Mouse (Mus musculus): ENCODE data around the gene Pym1. TPM values are rescaled to one million over a fixed set of nuclear protein-coding genes. Genes with fewer than 3 reads are reported as not detected.
"Not testable (repeated sequence)": the region's sequence is repeated elsewhere in the genome, so short reads cannot be mapped to it uniquely, and the experiment has no call there.

Pym1 gene
- polyA plus RNA-seq, 1 experiment from 2014 or later, result 52.4 TPM

DNA sequence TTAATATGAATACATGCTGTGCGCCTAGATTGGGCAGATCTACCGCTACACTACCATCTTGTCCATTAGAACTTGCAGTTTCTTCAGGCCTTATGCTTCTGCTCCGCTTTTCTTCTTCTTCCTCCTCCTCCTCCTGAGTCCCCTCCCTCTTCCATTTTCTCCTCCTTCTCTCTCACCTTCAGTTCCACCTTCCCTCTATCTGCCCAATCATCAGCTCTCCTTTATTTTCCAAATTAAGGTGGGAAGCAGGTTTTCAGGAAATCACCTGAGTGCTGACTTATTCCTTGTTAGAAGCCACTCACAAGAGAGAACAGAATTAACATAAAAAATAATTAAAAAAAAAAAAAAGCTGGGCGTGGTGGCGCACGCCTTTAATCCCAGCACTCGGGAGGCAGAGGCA lies 36.4 kb upstream of the Pym1 start:
- not testable (repeated sequence) for H3K9ac ChIP-seq (ENCODE audit: low read length); H3K9me3 ChIP-seq (ENCODE audit: control insufficient read depth, low read length); DNase-seq (ENCODE audit: low spot score); H3K27me3 ChIP-seq (ENCODE audit: control insufficient read depth, insufficient read depth, low read length); H3K36me3 ChIP-seq (ENCODE audit: control insufficient read depth, insufficient read depth, low read length); H3K4me1 ChIP-seq (ENCODE audit: control insufficient read depth, insufficient read depth, low read length); H3K4me3 ChIP-seq (ENCODE audit: low read depth, low read length); H3K4me2 ChIP-seq (ENCODE audit: low read depth, severe bottlenecking); H3K27ac ChIP-seq (replicated peaks; ENCODE audit: low read depth, low read length); ATAC-seq (ENCODE audit: insufficient number of reproducible peaks, low FRiP score, low TSS enrichment, low read depth)
- WGBS, result 96% methylated on average over 7 of the region's 7 CpGs

GRCm38 (mm10) chr10:128715559-128716537 lies 31.8 kb upstream of the Pym1 start:
- Histone ChIP-seq H3K9me3 (ENCODE audit: control insufficient read depth, low read length) (no peaks in the 10 kb centered on the region), H3K4me2 (ENCODE audit: low read depth, severe bottlenecking) (no peak overlapping the region), H3K27ac (replicated peaks; ENCODE audit: low read depth, low read length) (no peak overlapping the region), H3K4me1 (ENCODE audit: control insufficient read depth, insufficient read depth, low read length) (no peaks in the 10 kb centered on the region), H3K4me3 (ENCODE audit: low read depth, low read length) (no peak overlapping the region), H3K36me3 (ENCODE audit: control insufficient read depth, insufficient read depth, low read length) (no peaks in the 10 kb centered on the region), H3K27me3 (ENCODE audit: control insufficient read depth, insufficient read depth, low read length) (no peaks in the 10 kb centered on the region), H3K9ac (ENCODE audit: low read length) (no peak overlapping the region)
- ATAC-seq (ENCODE audit: insufficient number of reproducible peaks, low FRiP score, low TSS enrichment, low read depth) (no peak), DNase-seq (ENCODE audit: low spot score) (no peak)
- 88% methylated on average over 19 of the region's 19 CpGs for WGBS

DNA sequence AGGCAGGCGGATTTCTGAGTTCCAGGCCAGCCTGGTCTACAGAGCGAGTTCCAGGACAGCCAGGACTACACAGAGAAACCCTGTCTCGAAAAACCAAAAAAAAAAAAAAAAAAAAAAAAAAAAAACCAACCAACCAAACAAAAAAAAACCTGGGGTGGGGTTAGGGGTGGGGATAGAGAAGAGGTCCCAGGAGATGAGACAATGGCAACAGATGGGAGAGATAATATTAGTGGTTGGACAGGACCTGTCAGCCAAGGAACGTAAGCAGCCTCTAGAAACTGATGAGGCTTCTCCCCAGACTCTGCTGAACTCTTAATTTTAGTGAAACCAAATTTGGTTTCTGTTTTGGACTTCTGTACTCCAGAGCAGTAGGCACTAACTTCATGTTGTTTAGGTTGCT lies 22.2 kb upstream of the Pym1 start:
- not testable (repeated sequence) for H3K9me3 ChIP-seq (ENCODE audit: control insufficient read depth, low read length); H3K27me3 ChIP-seq (ENCODE audit: control insufficient read depth, insufficient read depth, low read length); H3K9ac ChIP-seq (ENCODE audit: low read length); ATAC-seq (ENCODE audit: insufficient number of reproducible peaks, low FRiP score, low TSS enrichment, low read depth); H3K36me3 ChIP-seq (ENCODE audit: control insufficient read depth, insufficient read depth, low read length); H3K4me2 ChIP-seq (ENCODE audit: low read depth, severe bottlenecking); DNase-seq (ENCODE audit: low spot score); H3K27ac ChIP-seq (replicated peaks; ENCODE audit: low read depth, low read length); H3K4me1 ChIP-seq (ENCODE audit: control insufficient read depth, insufficient read depth, low read length); H3K4me3 ChIP-seq (ENCODE audit: low read depth, low read length)
- WGBS, result 80% methylated on average over 3 of the region's 4 CpGs

DNA sequence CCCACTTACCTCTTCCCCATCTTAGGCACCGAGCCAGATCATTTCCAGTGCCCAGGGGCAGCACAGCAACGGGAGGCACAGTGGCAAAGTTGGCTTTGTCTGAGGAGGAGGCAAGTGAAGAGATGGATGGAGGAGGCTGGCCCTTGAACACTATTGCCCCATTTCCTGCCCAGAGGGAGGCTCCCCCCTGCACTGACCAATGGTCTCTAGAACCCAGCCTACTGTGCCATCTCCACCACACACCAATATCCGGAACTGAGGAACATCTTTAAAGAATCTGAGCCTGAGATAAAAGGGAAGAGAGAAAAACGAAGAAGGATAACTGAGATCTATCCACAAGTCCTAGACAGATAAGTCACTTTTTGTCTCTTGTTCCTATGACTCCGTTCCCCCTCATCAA lies 19.6 kb upstream of the Pym1 start:
- Histone ChIP-seq H3K4me2 (ENCODE audit: low read depth, severe bottlenecking) (no peak overlapping the region), H3K36me3 (ENCODE audit: control insufficient read depth, insufficient read depth, low read length) (no peaks in the 10 kb centered on the region), H3K27me3 (ENCODE audit: control insufficient read depth, insufficient read depth, low read length) (no peaks in the 10 kb centered on the region), H3K9me3 (ENCODE audit: control insufficient read depth, low read length) (no peaks in the 10 kb centered on the region), H3K4me3 (ENCODE audit: low read depth, low read length) (no peak overlapping the region), H3K4me1 (ENCODE audit: control insufficient read depth, insufficient read depth, low read length) (no peaks in the 10 kb centered on the region), H3K9ac (ENCODE audit: low read length) (no peak overlapping the region), H3K27ac (replicated peaks; ENCODE audit: low read depth, low read length) (no peak overlapping the region)
- no peak for DNase-seq (ENCODE audit: low spot score)
- ATAC-seq (ENCODE audit: insufficient number of reproducible peaks, low FRiP score, low TSS enrichment, low read depth), result no peak
- 90% methylated on average over 5 of the region's 5 CpGs for WGBS

DNA sequence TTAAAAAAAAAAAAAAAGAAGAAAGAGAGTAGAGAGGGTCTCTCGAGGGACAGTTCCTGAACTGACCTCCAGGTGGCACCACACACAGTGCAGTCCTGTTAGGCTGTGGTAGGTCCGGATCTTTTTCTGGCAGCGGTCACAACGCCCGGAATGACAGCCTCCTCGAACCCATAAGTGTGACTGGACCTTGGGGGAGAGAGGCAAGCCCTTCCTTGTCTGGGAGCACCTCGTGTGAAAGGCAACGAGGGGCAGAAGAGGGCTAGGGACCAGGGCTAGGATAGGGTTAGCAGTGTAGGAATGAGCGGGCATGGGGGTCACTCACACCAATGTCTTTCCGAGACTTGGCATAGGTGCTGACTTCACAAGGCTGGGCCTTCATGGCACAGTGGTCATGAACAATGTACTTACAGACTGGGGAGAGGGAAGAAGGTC lies 16.7 kb upstream of the Pym1 start:
- H3K27me3 ChIP-seq (ENCODE audit: control insufficient read depth, insufficient read depth, low read length), result no peaks in the 10 kb centered on the region
- no peak overlapping the region for H3K4me2 ChIP-seq (ENCODE audit: low read depth, severe bottlenecking)
- no peaks in the 10 kb centered on the region for H3K36me3 ChIP-seq (ENCODE audit: control insufficient read depth, insufficient read depth, low read length)
- ATAC-seq (ENCODE audit: insufficient number of reproducible peaks, low FRiP score, low TSS enrichment, low read depth) (peak; percentile 31; the same call in 1 of the 2 replicates), DNase-seq (ENCODE audit: low spot score) (peak; percentile 85)
- H3K4me1 ChIP-seq (ENCODE audit: control insufficient read depth, insufficient read depth, low read length), result no peaks in the 10 kb centered on the region
- no peaks in the 10 kb centered on the region for H3K9me3 ChIP-seq (ENCODE audit: control insufficient read depth, low read length)
- H3K27ac ChIP-seq (replicated peaks; ENCODE audit: low read depth, low read length), result no peak overlapping the region
- 24% methylated on average over 10 of the region's 10 CpGs for WGBS
- H3K9ac ChIP-seq (ENCODE audit: low read length), result no peak overlapping the region
- no peak overlapping the region for H3K4me3 ChIP-seq (ENCODE audit: low read depth, low read length)

DNA sequence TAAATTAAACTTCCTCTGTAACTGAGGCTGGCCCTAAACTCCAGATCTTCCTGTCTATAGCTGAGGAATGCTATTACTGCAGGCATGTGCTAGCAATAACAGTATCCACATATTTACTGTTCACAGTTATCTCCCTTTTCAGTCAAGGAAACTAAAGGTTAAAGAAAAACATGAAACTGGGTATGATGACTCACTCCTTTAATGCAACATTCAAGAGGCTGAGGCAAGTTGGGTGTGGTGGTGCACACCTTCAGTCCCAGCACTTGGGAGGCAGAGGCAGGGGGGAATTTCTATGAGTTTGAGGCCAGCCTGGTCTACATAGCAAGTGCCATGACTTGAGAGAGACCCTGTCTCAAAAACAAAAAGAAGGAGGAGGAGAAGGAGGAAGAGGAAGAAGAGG lies 15.7 kb upstream of the Pym1 start:
- no peak overlapping the region for H3K9ac ChIP-seq (ENCODE audit: low read length)
- no peaks in the 10 kb centered on the region for H3K27me3 ChIP-seq (ENCODE audit: control insufficient read depth, insufficient read depth, low read length)
- H3K4me1 ChIP-seq (ENCODE audit: control insufficient read depth, insufficient read depth, low read length), result no peaks in the 10 kb centered on the region
- ATAC-seq (ENCODE audit: insufficient number of reproducible peaks, low FRiP score, low TSS enrichment, low read depth), result no peak
- H3K4me3 ChIP-seq (ENCODE audit: low read depth, low read length), result no peak overlapping the region
- no peaks in the 10 kb centered on the region for H3K36me3 ChIP-seq (ENCODE audit: control insufficient read depth, insufficient read depth, low read length)
- no peaks in the 10 kb centered on the region for H3K9me3 ChIP-seq (ENCODE audit: control insufficient read depth, low read length)
- no peak for DNase-seq (ENCODE audit: low spot score)
- no peak overlapping the region for H3K27ac ChIP-seq (replicated peaks; ENCODE audit: low read depth, low read length)
- no peak overlapping the region for H3K4me2 ChIP-seq (ENCODE audit: low read depth, severe bottlenecking)

- DNase-seq (ENCODE audit: low spot score) (peak; percentile 44), ATAC-seq (ENCODE audit: insufficient number of reproducible peaks, low FRiP score, low TSS enrichment, low read depth) (0 out of 2 replicates have a peak, but pooled peaks have one; percentile 60)
- no peaks in the 10 kb centered on the region for H3K4me1 ChIP-seq (ENCODE audit: control insufficient read depth, insufficient read depth, low read length)
- WGBS, result 3% methylated on average over 15 of the region's 15 CpGs
- H3K4me2 ChIP-seq (ENCODE audit: low read depth, severe bottlenecking), result peak overlapping the region; percentile 24; the same call in 1 of the 2 replicates
- H3K9me3 ChIP-seq (ENCODE audit: control insufficient read depth, low read length), result no peaks in the 10 kb centered on the region
- no peak overlapping the region for H3K27ac ChIP-seq (replicated peaks; ENCODE audit: low read depth, low read length)
- H3K36me3 ChIP-seq (ENCODE audit: control insufficient read depth, insufficient read depth, low read length), result no peaks in the 10 kb centered on the region
- no peak overlapping the region for H3K4me3 ChIP-seq (ENCODE audit: low read depth, low read length)
- no peak overlapping the region for H3K9ac ChIP-seq (ENCODE audit: low read length)
- peaks cover 4% of the 10 kb centered on the region for H3K27me3 ChIP-seq (ENCODE audit: control insufficient read depth, insufficient read depth, low read length)
These were observed 10.3 kb upstream of the Pym1 start for GRCm38 (mm10) chr10:128737435-128737834.

- H3K27me3 ChIP-seq (ENCODE audit: control insufficient read depth, insufficient read depth, low read length), result peaks cover 15% of the 10 kb centered on the region
- no peak overlapping the region for H3K9ac ChIP-seq (ENCODE audit: low read length)
- H3K36me3 ChIP-seq (ENCODE audit: control insufficient read depth, insufficient read depth, low read length), result no peaks in the 10 kb centered on the region
- H3K27ac ChIP-seq (replicated peaks; ENCODE audit: low read depth, low read length), result no peak overlapping the region
- no peaks in the 10 kb centered on the region for H3K9me3 ChIP-seq (ENCODE audit: control insufficient read depth, low read length)
- DNase-seq (ENCODE audit: low spot score), result no peak
- no peak overlapping the region for H3K4me2 ChIP-seq (ENCODE audit: low read depth, severe bottlenecking)
- ATAC-seq (ENCODE audit: insufficient number of reproducible peaks, low FRiP score, low TSS enrichment, low read depth), result no peak
- WGBS, result 79% methylated on average over 2 of the region's 2 CpGs
- peaks cover 8% of the 10 kb centered on the region for H3K4me1 ChIP-seq (ENCODE audit: control insufficient read depth, insufficient read depth, low read length)
- no peak overlapping the region for H3K4me3 ChIP-seq (ENCODE audit: low read depth, low read length)
These were observed 7.4 kb upstream of the Pym1 start for GRCm38 (mm10) chr10:128740296-128740695.

All from limb, embryonic 11.5 days (tissue).